Mouse (Mus musculus) adrenal gland, adult (tissue): ENCODE data around the gene Krit1.
"Not testable (repeated sequence)": the region's sequence is repeated elsewhere in the genome, so short reads cannot be mapped to it uniquely, and the experiment has no call there.

Source experiments
- DNase-seq, 2 experiments: peaks; one replicate each; pipeline ENCODE4 v3.0.0; 2022 to 2023; ENCODE audit warnings: low spot score in 1 of 2; ENCODE audit not compliant: inconsistent age in 2 of 2

The Krit1 gene

GRCm38 (mm10) chr5:3873485-3873884 lies 70.5 kb downstream of the Krit1 start:
- DNase-seq: no peak

DNA sequence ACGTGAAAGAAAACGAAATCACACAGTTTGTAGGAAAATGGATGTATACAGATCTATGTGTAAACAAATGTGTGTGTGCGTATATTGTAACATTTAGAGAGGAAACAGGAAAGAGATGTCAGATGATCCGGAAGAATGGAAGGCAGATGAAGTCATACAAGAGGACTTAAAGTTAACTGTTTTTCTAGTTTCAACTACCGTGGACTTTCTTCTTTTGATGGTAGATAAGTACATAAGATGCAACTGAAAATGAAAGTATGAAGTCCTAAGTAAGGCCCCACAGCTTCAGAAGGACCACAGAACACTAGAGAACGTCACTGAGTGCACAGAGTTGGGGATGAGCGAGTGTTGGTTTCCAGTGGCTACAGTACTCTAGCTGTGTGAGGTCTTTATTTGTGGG lies 83.9 kb downstream of the Krit1 start:
- not testable (repeated sequence) for DNase-seq

GRCm38 (mm10) chr5:3889201-3889600 lies 86.2 kb downstream of the Krit1 start:
- DNase-seq: no peak

- peak; percentile 41 to 77 for DNase-seq
Measured at GRCm38 (mm10) chr5:3893459-3894293, 90.7 kb downstream of the Krit1 start, which contains the start of gene Mterf1a. Gene Mterf1a (minus strand): TSS chr5:3893933.

- DNase-seq: not testable (repeated sequence)
Measured at GRCm38 (mm10) chr5:3894294-3894619, 91.3 kb downstream of the Krit1 start.
